Mouse (Mus musculus): ENCODE data around the gene Peli2.

The Peli2 gene

DNA sequence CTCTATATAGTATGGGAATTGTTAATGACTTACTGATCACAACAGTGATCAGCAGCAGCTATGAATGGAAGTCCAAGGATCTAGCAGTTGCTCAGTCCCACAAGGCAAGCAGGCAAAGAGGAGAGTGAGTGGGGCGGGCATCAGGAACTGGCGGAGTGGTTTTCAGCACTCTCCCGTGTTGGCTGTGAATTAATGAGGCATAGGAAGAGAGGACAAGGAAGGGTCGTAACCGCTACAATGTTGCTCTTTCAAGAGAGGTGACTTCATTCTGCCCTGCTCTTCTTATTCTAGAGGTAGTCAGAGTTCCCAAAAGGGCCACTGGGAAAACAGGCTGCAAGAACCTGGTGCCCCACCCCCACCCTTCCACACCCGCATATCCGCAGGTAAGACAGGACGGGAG lies 90.9 kb downstream of the Peli2 start:
- DNase-seq (ENCODE audit: inconsistent age in 2 of 2, low spot score in 1 of 2), result no peak

DNA sequence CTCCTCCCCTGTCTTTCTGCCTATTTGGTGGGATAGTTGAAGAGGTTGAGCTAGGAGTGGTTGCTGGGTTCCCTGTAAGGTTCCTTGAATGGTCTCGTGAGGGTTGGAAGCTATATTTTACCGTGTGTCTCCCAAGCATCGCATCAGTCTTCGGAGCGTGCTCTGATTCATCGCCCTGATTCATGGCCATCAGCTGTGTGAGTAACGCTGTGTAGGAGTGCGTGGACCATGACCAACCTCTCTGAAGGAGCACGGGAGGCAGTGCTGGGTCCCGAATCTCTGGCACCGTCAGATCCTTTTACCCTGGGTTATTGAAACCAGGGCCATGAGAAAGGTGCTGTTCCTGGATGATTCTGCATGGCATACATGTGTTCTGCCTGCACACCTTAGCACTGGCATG lies 92.2 kb downstream of the Peli2 start:
- DNase-seq (ENCODE audit: inconsistent age in 2 of 2, low spot score in 1 of 2), result peak; percentile 67 to 74

DNA sequence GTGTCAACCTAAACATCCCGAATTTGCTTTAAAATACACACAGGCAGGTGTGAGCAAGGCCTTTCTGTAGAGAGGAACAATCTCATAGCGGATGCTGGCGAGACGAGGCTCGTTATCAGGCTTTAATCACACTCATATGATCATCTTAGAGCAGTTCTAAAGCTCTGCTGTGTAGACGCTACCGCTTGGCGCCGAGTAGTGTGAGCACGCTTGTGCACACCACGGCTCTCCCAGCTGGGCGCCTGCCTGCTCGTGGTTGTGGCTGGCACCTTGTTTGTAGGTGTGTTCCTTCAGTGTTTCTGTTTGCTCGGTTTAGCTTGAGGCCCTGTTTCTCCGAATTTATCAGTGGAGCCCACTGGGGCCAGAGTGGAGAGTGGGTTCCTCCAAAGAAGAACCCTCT lies 93.0 kb downstream of the Peli2 start:
- no peak for DNase-seq (ENCODE audit: inconsistent age in 2 of 2, low spot score in 1 of 2)

DNA sequence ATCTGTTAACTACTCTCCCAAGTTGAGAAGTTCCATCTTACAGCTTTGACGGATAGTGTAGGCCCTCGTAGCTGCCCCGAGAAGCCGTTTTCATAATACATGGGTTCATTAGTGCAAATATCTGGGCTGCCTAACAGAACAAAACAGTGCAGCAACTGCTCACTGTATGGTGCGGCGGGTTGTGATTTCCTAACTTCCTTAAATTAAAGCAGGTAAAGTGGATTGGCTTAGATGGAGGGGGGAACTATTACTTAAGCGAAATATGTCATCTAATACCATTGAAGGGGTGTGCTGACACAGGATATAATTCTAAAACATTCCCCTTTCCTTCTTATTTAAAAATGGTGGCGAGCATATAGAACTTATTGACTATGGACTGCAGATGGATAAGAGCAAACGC lies 101.4 kb downstream of the Peli2 start:
- DNase-seq (ENCODE audit: inconsistent age in 2 of 2, low spot score in 1 of 2), result no peak

DNA sequence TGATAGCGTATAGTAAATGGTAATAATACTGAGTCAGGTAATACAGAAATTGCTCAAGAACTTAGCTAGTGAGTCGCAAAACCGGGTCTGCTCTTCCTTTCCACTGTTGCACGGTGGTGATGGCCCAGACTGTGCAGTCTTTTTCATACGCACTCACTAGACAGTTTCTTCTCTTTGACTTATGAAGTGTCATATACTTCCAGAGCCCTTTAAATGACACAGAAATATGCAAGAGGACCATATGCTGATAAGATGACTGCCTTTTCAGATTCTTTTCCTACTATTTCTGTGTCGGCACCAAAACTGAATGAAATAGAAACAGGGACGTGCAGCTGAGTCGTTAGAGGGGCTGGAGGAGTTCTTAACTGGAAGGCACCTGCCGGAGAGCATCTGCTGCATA lies 102.1 kb downstream of the Peli2 start:
- DNase-seq (ENCODE audit: inconsistent age in 2 of 2, low spot score in 1 of 2), result no peak

DNA sequence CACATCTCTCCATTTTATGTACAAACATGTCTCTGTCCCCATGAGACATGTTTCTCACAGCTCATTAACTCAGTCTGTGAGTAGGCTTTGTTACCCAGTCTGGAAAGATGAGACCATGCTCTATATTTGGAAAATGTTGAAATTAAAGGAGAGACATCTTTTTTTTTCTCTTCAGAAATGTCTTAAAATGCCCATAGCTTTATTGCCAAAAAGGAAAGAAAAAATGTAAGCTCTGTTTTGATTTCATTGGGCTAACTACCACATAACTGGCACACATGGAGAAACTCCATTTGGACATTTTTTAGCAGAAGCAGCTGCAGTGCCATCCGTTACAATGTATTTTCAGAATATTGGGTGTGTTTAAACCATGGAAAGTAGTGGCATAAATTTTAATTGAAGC lies 103.6 kb downstream of the Peli2 start:
- DNase-seq (ENCODE audit: inconsistent age in 2 of 2, low spot score in 1 of 2), result no peak

DNA sequence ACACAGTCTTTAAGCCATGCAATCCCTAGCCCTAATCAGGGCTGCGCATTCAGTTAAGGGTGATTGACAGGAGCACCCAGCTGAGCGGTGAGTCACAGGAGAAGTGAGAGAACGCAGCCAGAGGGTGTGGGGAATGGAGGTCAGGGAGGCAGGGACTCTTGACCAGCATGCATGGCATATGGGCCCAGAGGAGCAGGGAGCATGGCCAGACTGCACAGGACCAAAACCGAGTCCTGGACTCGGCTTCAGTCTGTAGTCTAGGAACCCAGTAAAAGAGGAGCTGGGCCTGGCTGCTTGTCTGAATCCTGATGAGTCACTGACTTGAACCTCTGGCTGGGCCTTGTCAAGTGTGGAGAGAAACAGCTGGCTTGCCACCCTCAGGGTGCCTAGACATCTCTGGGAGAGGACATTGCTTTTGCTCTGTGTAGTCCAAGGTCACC lies 104.3 kb downstream of the Peli2 start:
- DNase-seq (ENCODE audit: inconsistent age in 2 of 2, low spot score in 1 of 2), result peak; percentile 50 to 81

DNA sequence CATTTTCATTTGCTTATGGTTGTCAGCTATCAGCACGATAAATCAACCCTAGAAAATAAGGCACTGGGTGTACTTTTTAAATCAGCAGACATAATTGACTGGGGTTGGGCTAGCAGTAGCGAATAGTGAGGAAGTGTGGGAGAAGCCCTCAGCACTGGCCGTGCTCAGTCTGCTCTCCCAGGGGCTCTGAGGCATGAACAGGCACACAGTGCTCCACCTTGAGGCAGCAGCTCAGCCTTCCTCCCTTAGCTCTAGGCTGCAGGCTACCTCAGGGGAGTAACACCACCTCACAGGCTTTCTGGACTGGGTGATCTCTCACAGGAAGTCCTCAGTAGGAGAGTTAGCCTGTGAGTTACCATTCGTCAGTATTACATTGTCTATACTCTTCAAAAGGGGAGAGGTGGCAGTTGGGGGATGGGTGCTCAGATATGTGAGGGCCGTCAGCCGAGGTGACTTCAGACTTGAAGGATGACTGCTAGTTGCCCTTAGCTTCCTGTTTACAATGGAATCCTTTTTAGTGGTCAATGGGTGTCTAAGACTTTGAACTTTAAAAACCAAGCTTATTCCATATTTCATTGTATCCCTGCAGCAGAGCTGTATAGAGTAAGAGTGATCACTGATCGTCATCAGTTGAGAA lies 105.3 kb downstream of the Peli2 start:
- peak in 1 of 2 experiments; percentile 15 for DNase-seq (ENCODE audit: inconsistent age in 2 of 2, low spot score in 1 of 2)

DNA sequence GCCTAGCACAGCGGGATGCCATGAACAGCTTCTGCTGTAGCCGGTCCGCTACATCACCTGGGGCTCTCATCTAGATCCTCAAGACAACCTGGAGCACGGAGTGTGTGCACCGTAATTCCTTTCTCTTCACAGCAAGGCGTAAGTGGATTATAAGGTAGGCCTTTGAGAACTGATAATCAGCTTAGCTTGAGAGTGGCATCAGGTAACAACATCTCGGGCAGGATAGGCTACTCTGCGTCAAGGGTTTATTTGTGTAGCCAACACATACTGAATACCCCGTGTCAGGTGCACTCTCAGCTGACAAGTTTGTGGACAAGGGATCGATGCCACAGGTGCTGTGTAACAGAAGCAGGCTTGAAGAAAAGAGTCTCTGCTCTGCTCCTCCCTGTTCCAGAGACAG lies 106.1 kb downstream of the Peli2 start:
- peak in 1 of 2 experiments; percentile 3 for DNase-seq (ENCODE audit: inconsistent age in 2 of 2, low spot score in 1 of 2)

DNA sequence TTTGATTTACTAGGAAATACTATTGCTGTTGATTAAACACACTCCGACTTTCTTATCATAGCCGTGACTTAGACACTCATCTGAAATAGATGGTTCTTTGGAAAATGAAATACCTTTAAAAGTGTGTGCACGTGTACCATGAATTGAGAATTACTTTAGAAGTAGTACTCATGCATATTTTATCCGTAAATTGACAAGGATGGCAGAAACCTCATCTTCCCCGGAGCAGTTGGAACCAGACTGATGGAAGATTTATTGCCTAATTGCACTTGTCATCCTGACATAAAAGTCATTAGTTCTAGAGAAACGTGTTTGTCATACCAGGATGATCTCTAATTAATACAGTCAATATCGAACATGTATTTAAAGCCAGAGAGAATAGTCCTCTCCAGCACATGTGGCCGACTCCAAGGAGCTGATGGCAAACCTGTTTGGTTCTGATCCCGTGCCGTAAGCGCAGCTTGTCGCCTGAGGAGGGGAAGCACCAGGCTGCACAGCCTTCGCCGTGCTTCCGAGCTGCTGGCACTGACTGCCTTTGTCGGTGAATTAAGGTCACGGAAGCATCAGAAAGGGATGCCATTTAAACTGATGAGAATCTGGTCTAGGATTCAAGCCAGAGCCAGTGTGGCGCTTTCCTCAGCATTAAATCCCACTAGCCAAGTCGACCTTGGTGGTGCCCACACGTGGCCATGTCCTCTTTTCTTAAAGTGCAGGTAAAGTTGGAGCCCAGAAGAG lies 114.3 kb downstream of the Peli2 start:
- DNase-seq (ENCODE audit: inconsistent age in 2 of 2, low spot score in 1 of 2), result no peak

DNA sequence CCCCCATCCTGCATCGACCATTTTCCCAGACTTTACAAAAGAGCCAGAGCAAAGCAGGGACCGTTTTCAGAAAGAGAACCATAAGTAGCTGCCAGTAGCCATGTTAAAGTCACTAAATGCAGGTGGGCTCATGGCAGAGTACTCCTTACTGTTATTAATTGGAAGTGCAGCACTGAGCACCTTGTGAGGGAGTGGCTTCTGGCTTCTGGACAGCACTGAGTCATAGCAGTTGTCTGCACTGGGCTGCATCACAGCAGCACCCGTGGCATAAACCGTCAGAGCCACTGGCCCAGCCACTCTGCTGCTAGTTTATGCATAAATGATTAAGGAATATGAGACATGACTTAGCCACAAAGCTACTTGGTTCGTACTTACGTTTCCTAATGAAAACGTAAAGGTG lies 120.7 kb downstream of the Peli2 start:
- no peak for DNase-seq (ENCODE audit: inconsistent age in 2 of 2, low spot score in 1 of 2)

DNA sequence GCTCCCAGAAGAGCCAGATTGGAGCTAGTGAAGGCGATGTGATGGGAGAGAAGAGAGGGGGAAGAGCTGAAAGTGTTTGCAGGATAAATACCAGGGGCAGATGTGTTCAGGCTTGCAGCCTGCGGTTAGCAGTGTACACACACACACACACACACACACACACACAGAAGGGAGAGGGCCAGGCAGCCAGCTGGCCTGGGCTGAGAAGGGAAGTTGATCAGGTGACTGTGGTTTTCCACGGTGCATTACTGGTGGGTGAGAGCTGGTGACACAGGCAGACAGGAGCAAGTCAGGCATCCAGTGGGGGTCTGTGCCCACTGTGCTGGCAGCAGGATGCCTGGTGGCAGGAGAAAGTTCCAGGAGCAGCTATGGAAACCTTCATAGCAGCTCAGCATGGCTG lies 125.6 kb downstream of the Peli2 start:
- no peak for DNase-seq (ENCODE audit: inconsistent age in 2 of 2, low spot score in 1 of 2)

DNA sequence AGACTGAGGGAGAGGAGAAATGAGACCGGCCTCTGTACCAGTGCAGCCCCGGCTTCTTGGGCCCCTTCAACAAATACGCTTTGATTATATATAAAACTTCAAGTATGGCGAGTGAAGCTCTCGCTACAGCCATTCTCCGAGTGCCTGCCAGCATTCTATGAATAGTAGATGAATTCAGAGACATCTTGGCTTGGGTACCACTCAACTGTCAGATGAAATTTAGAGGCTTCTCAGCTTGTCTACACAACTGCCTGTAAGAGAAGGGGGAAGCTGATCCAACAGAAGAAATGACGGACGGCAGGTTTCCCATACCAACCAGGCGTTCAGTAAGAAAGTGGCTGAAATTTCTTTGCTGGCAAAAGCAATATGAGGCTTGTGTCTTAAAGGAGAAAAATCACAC lies 126.3 kb downstream of the Peli2 start:
- DNase-seq (ENCODE audit: inconsistent age in 2 of 2, low spot score in 1 of 2), result no peak

DNA sequence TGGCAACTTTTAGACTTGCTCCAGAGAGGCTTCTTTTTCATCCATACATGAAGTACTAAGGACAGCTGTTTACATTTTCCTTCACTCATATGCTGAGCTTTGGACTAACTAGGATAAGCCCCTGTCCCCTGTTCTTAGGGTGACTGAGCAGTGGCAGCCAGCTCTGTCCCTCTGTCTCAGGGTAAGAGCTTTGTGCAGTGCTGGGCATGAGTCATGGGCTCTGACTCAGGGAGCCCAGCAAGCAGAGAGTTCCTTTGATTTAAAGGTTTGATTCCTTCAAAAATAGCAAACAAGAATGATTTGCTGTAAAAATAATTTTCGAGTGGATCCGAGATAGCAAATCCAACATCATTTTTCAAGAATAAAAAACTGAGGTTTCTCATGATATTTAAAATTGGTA lies 128.8 kb downstream of the Peli2 start:
- DNase-seq (ENCODE audit: inconsistent age in 2 of 2, low spot score in 1 of 2), result peak; percentile 76 to 80

DNA sequence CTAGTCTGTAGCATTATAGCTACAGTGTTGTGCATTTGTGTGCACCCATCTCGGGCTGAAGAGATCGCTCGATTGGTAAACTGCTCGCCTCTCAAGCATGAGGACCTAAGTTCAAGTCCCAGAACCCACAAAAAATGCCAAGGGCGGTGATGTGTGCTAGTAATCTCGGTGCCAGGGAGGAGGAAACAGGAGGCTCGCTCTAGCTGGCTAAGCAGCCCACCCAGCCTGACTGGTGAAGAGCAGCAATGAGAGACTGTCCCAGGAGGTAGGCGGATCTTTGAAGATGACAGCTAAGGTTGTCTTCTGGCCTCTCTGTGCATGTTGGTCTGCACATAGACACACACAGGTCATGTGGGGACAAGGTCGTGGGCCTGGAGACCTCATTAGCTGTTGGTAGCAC lies 129.3 kb downstream of the Peli2 start:
- DNase-seq (ENCODE audit: inconsistent age in 2 of 2, low spot score in 1 of 2), result peak in 1 of 2 experiments; percentile 53

DNA sequence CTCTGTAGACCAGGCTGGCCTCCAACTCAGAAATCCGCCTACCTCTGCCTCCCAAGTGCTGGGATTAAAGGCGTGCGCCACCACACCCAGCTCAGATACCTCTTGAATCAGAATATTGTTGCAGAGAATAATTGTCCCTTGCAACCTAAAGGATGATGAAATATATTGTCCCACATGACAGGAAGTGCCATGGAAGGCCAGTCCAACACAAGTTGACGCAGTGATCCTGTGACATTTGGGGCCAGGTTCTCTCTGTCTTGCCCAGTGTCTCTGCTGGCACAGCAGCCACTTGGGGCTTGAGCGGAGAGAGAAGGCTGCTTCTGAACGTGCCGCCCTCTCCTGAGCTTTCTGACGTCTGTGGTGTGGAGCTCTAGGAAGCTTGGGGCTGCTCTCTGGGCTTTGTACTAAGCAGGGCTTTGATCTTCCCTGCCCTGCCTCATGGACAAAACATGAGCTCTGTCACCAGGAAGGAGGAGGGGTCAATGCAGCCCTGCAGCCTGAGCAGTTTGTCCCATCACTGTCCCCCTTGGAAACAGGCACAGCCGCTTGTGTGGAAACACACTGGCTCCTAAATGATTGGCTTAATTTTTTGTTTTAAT lies 130.9 kb downstream of the Peli2 start:
- no peak for DNase-seq (ENCODE audit: inconsistent age in 2 of 2, low spot score in 1 of 2)

DNA sequence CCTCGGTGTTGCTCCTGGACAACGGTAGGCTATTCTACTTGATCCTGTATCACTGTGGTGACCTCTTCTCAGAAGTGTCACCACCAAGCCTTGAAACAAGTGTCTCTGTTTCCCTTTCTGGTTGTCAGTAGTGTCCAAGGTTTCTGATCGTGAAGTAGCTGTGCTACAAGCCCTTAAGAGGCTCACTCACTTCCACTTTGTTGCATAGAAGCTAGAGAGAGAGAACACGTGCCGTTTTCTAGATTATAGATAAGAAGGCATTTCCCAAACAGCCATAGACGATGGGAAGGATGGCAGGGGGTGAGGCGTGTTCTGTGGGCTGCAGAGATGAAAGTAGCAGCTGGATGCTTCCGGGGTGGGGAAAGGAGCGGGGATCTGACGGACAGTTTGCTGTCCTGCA lies 132.6 kb downstream of the Peli2 start:
- DNase-seq (ENCODE audit: inconsistent age in 2 of 2, low spot score in 1 of 2), result no peak

DNA sequence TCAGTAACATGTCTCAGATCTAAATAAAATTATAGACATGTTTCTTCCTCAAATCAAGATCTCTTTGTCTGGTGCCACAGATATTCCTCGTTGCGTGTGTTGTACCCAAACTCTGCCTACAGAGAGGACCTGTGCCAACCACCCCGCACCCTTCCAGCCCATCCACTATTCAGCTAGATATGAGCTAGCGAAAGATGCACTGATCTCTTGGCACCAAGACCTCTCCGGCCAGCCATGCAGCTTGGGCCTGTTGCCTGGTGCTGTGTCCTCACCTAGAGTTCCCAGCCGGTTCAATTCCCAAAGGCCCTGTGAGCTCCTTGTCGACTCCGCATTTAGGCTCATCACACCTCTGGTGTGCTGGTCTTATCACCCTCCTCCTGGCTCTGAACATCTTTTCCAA lies 134.1 kb downstream of the Peli2 start:
- no peak for DNase-seq (ENCODE audit: inconsistent age in 2 of 2, low spot score in 1 of 2)

DNA sequence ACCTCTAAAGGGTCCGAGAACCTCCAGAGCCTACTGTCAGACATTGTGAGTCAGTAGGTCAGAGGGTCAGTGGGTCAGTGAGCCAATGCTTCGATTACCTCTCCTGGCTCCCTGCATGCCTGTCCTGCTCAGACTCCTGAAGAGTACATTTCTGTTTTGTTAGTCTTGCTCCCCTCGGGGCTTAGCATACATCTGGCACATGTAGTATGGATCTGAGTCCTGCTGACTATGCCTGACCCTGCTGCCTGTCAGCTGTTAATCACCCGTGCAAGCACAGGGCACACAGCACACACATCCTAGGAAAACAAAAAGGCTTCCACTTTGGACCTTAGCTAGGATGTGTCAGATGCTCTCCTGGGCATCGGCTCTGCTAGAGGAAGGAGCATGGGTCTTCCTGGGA lies 134.7 kb downstream of the Peli2 start:
- DNase-seq (ENCODE audit: inconsistent age in 2 of 2, low spot score in 1 of 2), result no peak

DNA sequence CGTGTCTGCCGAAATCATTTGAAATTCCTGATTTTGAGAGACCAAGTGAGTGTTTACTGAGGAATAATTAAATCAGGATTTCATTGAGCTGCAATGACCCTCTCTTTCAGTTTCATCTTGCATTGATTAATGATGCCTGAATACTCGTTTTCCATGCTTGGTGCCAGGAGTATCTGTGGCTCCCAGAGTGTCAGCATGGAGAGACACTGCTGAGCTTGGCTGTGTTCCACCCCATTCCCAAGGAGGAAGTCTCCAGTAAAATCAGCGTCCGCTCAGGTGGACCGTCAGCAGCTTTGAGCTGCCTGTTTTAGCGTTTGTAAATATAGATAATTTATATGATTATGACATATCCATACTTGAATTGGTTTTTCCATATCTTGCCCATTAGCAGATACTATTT lies 137.1 kb downstream of the Peli2 start:
- DNase-seq (ENCODE audit: inconsistent age in 2 of 2, low spot score in 1 of 2), result no peak

DNA sequence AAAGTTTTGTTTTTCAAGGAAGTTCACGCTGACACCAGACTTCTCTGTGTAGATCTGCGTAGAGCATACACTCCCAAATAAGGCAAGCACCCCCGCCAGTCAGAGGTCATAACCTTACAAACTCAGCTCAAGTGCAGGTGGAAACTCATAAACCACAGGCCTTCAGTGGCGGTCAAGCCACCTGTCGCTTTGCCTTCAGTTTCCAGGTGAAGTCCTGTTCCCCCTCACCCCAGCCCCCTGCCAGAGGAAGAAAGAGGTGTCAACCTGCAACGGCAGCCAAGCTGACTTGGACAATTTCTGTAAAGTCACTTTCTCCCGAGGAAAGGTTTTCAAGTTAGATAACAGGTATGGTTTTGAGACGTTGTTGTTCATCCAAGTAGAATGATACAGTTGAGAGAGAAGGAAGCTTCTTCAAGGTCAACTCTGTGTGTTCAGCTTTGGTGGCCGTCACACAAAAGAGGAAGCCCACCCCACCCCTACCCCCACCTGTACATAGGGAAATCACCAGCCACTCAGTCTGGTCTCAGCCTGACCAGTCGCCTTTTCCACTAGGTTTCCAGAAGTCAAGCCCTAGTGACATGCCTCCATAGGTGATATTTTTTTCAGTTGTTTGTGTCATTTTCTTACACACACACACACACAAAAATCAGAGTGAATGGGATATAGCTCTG lies 138.2 kb downstream of the Peli2 start:
- no peak for DNase-seq (ENCODE audit: inconsistent age in 2 of 2, low spot score in 1 of 2)

DNA sequence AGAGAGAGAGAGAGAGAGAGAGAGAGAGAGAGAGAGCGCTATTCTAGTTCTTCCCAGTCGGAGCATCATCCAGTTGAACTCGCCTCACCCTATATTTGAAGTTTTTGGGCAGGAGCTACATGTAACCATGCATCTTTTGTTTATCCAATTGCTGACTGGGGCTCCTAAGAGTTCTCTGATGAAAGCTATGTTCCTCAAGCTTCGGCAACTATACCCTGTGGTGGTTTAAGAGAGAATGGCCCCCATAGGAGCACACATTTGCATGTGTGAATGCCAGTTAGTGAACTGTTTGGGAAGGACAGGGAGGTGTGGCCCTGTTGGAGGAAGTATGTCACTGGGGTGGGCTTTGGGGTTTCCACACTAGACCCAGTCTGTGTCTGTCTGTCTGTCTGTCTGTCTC lies 142.5 kb downstream of the Peli2 start:
- no peak for DNase-seq (ENCODE audit: inconsistent age in 2 of 2, low spot score in 1 of 2)
